Mouse (Mus musculus) CD4-positive helper T cell, adult 2 months (primary cell): ENCODE measurements around the gene Tlr12.

ENCODE experiments used
- DNase-seq: peaks from one replicate; pipeline ENCODE4 v3.0.0-alpha.2; 2012; ENCODE audit warnings: low read depth, missing footprints, low spot score

The Tlr12 gene

GRCm38 (mm10) chr4:128618963-128619362 lies 544 bp upstream of the Tlr12 start:
- DNase-seq: no peak

- peak; percentile 35 for DNase-seq
Observed at GRCm38 (mm10) chr4:128617363-128618120, 877 bp downstream of the Tlr12 start.

- no peak for DNase-seq
Observed at GRCm38 (mm10) chr4:128615761-128616160, 2.7 kb downstream of the Tlr12 start.

GRCm38 (mm10) chr4:128613326-128613725 lies 5.1 kb downstream of the Tlr12 start:
- DNase-seq: peak; percentile 62

- DNase-seq: peak; percentile 11
Observed at GRCm38 (mm10) chr4:128611726-128612125, 6.7 kb downstream of the Tlr12 start.

- peak; percentile 9 for DNase-seq
Observed at GRCm38 (mm10) chr4:128610706-128611105, 7.7 kb downstream of the Tlr12 start.

- DNase-seq: peak; percentile 98
Observed at GRCm38 (mm10) chr4:128609925-128610402, 8.5 kb downstream of the Tlr12 start, which contains the start of gene Zscan20. TSS of gene Zscan20 (minus strand) at chr4:128610098.

GRCm38 (mm10) chr4:128609276-128609924 lies 9.0 kb downstream of the Tlr12 start:
- no peak for DNase-seq

GRCm38 (mm10) chr4:128607661-128608060 lies 10.8 kb downstream of the Tlr12 start:
- no peak for DNase-seq

- no peak for DNase-seq
Observed at GRCm38 (mm10) chr4:128606586-128606985, 11.8 kb downstream of the Tlr12 start.

- DNase-seq: no peak
Observed at GRCm38 (mm10) chr4:128597801-128598560, 20.4 kb downstream of the Tlr12 start.

GRCm38 (mm10) chr4:128594062-128594461 lies 24.4 kb downstream of the Tlr12 start:
- DNase-seq: peak; percentile 46

- DNase-seq: no peak
Observed at GRCm38 (mm10) chr4:128593286-128593685, 25.1 kb downstream of the Tlr12 start.

GRCm38 (mm10) chr4:128579182-128579581 lies 39.2 kb downstream of the Tlr12 start:
- DNase-seq: peak; percentile 50

GRCm38 (mm10) chr4:128575811-128576210 lies 42.6 kb downstream of the Tlr12 start:
- DNase-seq: no peak
